Mouse (Mus musculus): Measurements from ENCODE around the gene Bcl6. TPM values are rescaled to one million over a fixed set of nuclear protein-coding genes. Genes with fewer than 3 reads are reported as not detected.

The Bcl6 gene
- polyA plus RNA-seq, 1 experiment from 2014 or later: 0.05 TPM

- Histone ChIP-seq H3K9ac (0 out of 2 replicates have a peak overlapping the region, but pooled peaks have one; percentile 35), H3K4me2 (replicated peaks) (peak overlapping the region; percentile 62), H3K27ac (no peak overlapping the region), H3K27me3 (replicated peaks) (peaks cover 47% of the 10 kb centered on the region), H3K4me1 (peaks cover 36% of the 10 kb centered on the region), H3K9me3 (no peaks in the 10 kb centered on the region), H3K4me3 (peak overlapping the region; percentile 34), H3K36me3 (no peaks in the 10 kb centered on the region)
- ATAC-seq (ENCODE audit: low FRiP score, low read depth): no peak
- WGBS: 1% methylated on average over 32 of the region's 32 CpGs
These were observed 7.5 kb downstream of the Bcl6 start for GRCm38 (mm10) chr16:23980991-23981720.

- no peak for ATAC-seq (ENCODE audit: low FRiP score, low read depth)
- Histone ChIP-seq H3K4me2 (replicated peaks) (peak overlapping the region; percentile 62), H3K9me3 (no peaks in the 10 kb centered on the region), H3K4me1 (peaks cover 36% of the 10 kb centered on the region), H3K4me3 (0 out of 2 replicates have a peak overlapping the region, but pooled peaks have one; percentile 34), H3K27ac (no peak overlapping the region), H3K9ac (0 out of 2 replicates have a peak overlapping the region, but pooled peaks have one; percentile 35), H3K27me3 (replicated peaks) (peaks cover 43% of the 10 kb centered on the region), H3K36me3 (no peaks in the 10 kb centered on the region)
- 10% methylated on average over 11 of the region's 11 CpGs for WGBS
These were observed 8.3 kb downstream of the Bcl6 start for GRCm38 (mm10) chr16:23980201-23980870.

GRCm38 (mm10) chr16:23979446-23979845 lies 9.2 kb downstream of the Bcl6 start:
- H3K4me3 ChIP-seq: no peak overlapping the region
- no peak for ATAC-seq (ENCODE audit: low FRiP score, low read depth)
- H3K4me2 ChIP-seq (replicated peaks): no peak overlapping the region
- peaks cover 28% of the 10 kb centered on the region for H3K4me1 ChIP-seq
- H3K36me3 ChIP-seq: no peaks in the 10 kb centered on the region
- H3K9ac ChIP-seq: no peak overlapping the region
- H3K27ac ChIP-seq: no peak overlapping the region
- no peaks in the 10 kb centered on the region for H3K9me3 ChIP-seq
- 86% methylated on average over 9 of the region's 9 CpGs for WGBS
- peaks cover 36% of the 10 kb centered on the region for H3K27me3 ChIP-seq (replicated peaks)

- H3K4me2 ChIP-seq (replicated peaks): no peak overlapping the region
- no peaks in the 10 kb centered on the region for H3K36me3 ChIP-seq
- H3K9me3 ChIP-seq: no peaks in the 10 kb centered on the region
- peaks cover 19% of the 10 kb centered on the region for H3K4me1 ChIP-seq
- H3K9ac ChIP-seq: no peak overlapping the region
- H3K27ac ChIP-seq: no peak overlapping the region
- WGBS: 81% methylated on average over 4 of the region's 4 CpGs
- peaks cover 32% of the 10 kb centered on the region for H3K27me3 ChIP-seq (replicated peaks)
- no peak for ATAC-seq (ENCODE audit: low FRiP score, low read depth)
- H3K4me3 ChIP-seq: no peak overlapping the region
These were observed 10.2 kb downstream of the Bcl6 start for GRCm38 (mm10) chr16:23978495-23978894.

- 86% methylated on average over 3 of the region's 3 CpGs for WGBS
- H3K9me3 ChIP-seq: no peaks in the 10 kb centered on the region
These were observed 10.9 kb downstream of the Bcl6 start for GRCm38 (mm10) chr16:23977732-23978131.

GRCm38 (mm10) chr16:23976196-23976595 lies 12.5 kb downstream of the Bcl6 start:
- Histone ChIP-seq H3K9me3 (no peaks in the 10 kb centered on the region), H3K9ac (no peak overlapping the region), H3K4me3 (no peak overlapping the region), H3K4me2 (replicated peaks) (no peak overlapping the region), H3K4me1 (peaks cover 9% of the 10 kb centered on the region), H3K36me3 (no peaks in the 10 kb centered on the region), H3K27me3 (replicated peaks) (peaks cover 22% of the 10 kb centered on the region), H3K27ac (no peak overlapping the region)
- no peak for ATAC-seq (ENCODE audit: low FRiP score, low read depth)
- 93% methylated on average over 2 of the region's 2 CpGs for WGBS

More at GRCm38 (mm10) chr16:23977732-23978131, 10.9 kb downstream of the Bcl6 start:
- no peak for ATAC-seq (ENCODE audit: low FRiP score, low read depth)
- H3K36me3 ChIP-seq: no peaks in the 10 kb centered on the region
- peaks cover 18% of the 10 kb centered on the region for H3K4me1 ChIP-seq
- peaks cover 32% of the 10 kb centered on the region for H3K27me3 ChIP-seq (replicated peaks)
- H3K27ac ChIP-seq: no peak overlapping the region
- H3K9ac ChIP-seq: no peak overlapping the region
- no peak overlapping the region for H3K4me2 ChIP-seq (replicated peaks)
- no peak overlapping the region for H3K4me3 ChIP-seq

- ATAC-seq (ENCODE audit: low FRiP score, low read depth): no peak
- Histone ChIP-seq H3K9ac (no peak overlapping the region), H3K27ac (no peak overlapping the region), H3K9me3 (no peaks in the 10 kb centered on the region), H3K27me3 (replicated peaks) (no peaks in the 10 kb centered on the region), H3K4me2 (replicated peaks) (no peak overlapping the region), H3K4me3 (no peak overlapping the region), H3K36me3 (no peaks in the 10 kb centered on the region), H3K4me1 (no peaks in the 10 kb centered on the region)
- WGBS: 87% methylated on average over 9 of the region's 9 CpGs
These were observed 14.9 kb downstream of the Bcl6 start for GRCm38 (mm10) chr16:23973635-23974367.

- no peak for ATAC-seq (ENCODE audit: low FRiP score, low read depth)
- no peak overlapping the region for H3K9ac ChIP-seq
- no peaks in the 10 kb centered on the region for H3K4me1 ChIP-seq
- no peak overlapping the region for H3K27ac ChIP-seq
- H3K4me2 ChIP-seq (replicated peaks): no peak overlapping the region
- no peaks in the 10 kb centered on the region for H3K27me3 ChIP-seq (replicated peaks)
- H3K4me3 ChIP-seq: no peak overlapping the region
- peaks cover 2% of the 10 kb centered on the region; the same call in 1 of the 2 replicates for H3K36me3 ChIP-seq
- H3K9me3 ChIP-seq: no peaks in the 10 kb centered on the region
- 73% methylated on average over 11 of the region's 11 CpGs for WGBS
These were observed 15.8 kb downstream of the Bcl6 start for GRCm38 (mm10) chr16:23972901-23973300.

GRCm38 (mm10) chr16:23972126-23972740 lies 16.4 kb downstream of the Bcl6 start:
- Histone ChIP-seq H3K9ac (no peak overlapping the region), H3K27ac (no peak overlapping the region), H3K4me2 (replicated peaks) (no peak overlapping the region), H3K4me1 (no peaks in the 10 kb centered on the region), H3K9me3 (no peaks in the 10 kb centered on the region), H3K27me3 (replicated peaks) (no peaks in the 10 kb centered on the region), H3K4me3 (no peak overlapping the region), H3K36me3 (peaks cover 5% of the 10 kb centered on the region; the same call in 1 of the 2 replicates)
- WGBS: 87% methylated on average over 20 of the region's 20 CpGs
- ATAC-seq (ENCODE audit: low FRiP score, low read depth): no peak

- H3K4me1 ChIP-seq: no peaks in the 10 kb centered on the region
- no peak overlapping the region for H3K4me2 ChIP-seq (replicated peaks)
- peaks cover 5% of the 10 kb centered on the region; the same call in 1 of the 2 replicates for H3K36me3 ChIP-seq
- 83% methylated on average over 14 of the region's 14 CpGs for WGBS
- no peak overlapping the region for H3K27ac ChIP-seq
- no peak overlapping the region for H3K4me3 ChIP-seq
- H3K9me3 ChIP-seq: no peaks in the 10 kb centered on the region
- ATAC-seq (ENCODE audit: low FRiP score, low read depth): no peak
- H3K27me3 ChIP-seq (replicated peaks): no peaks in the 10 kb centered on the region
- no peak overlapping the region for H3K9ac ChIP-seq
These were observed 18.7 kb downstream of the Bcl6 start for GRCm38 (mm10) chr16:23969919-23970318.

GRCm38 (mm10) chr16:23968888-23969287 lies 19.8 kb downstream of the Bcl6 start:
- Histone ChIP-seq H3K36me3 (peaks cover 5% of the 10 kb centered on the region; the same call in 1 of the 2 replicates), H3K9me3 (no peaks in the 10 kb centered on the region), H3K4me2 (replicated peaks) (no peak overlapping the region), H3K27ac (no peak overlapping the region), H3K27me3 (replicated peaks) (no peaks in the 10 kb centered on the region), H3K4me1 (0 out of 2 replicates have a peak, but pooled peaks cover 3% of the 10 kb centered on the region), H3K4me3 (no peak overlapping the region), H3K9ac (no peak overlapping the region)
- 92% methylated on average over 4 of the region's 4 CpGs for WGBS
- ATAC-seq (ENCODE audit: low FRiP score, low read depth): no peak

Measured in neural tube, embryonic 12.5 days (tissue).